ENCODE assay signal across 8 mouse cellular contexts in genomic region chr6:91659841-91660509, GRCm38 (mm10). TPM values are rescaled to one million over a fixed set of nuclear protein-coding genes. Genes with fewer than 3 reads are reported as not detected.
A peak's percentile ranks its signal among the peaks of the same experiment; 100 is the strongest.
DNase-seq lines count a peak whose midpoint lies in the region; ATAC-seq lines count a peak whose summit lies in the region.

No protein-coding gene starts in this region.

- H3K27me3 ChIP-seq in embryonic facial prominence, embryonic 15.5 days: no peaks in the 10 kb centered on the region
- no peaks in the 10 kb centered on the region for H3K27me3 ChIP-seq in hindbrain, embryonic 13.5 days

- no peak overlapping the region for H3K4me3 ChIP-seq in embryonic facial prominence, embryonic 15.5 days (replicated peaks)
- H3K4me3 ChIP-seq in hindbrain, embryonic 13.5 days: no peak overlapping the region

- no peak overlapping the region for H3K4me2 ChIP-seq in embryonic facial prominence, embryonic 15.5 days (replicated peaks)
- H3K4me2 ChIP-seq in hindbrain, embryonic 13.5 days: no peak overlapping the region

- no peak overlapping the region for H3K9ac ChIP-seq in embryonic facial prominence, embryonic 15.5 days
- no peak overlapping the region for H3K9ac ChIP-seq in hindbrain, embryonic 13.5 days

- peak overlapping the region; percentile 58; the same call in 1 of the 2 replicates for H3K27ac ChIP-seq in embryonic facial prominence, embryonic 15.5 days (replicated peaks)
- no peak overlapping the region for H3K27ac ChIP-seq in hindbrain, embryonic 13.5 days

- DNase-seq in spleen, postnatal 36 days (ENCODE audit: low spot score in 2 of 2): peak; percentile 34 to 40
- no peak for DNase-seq in spleen, adult 12 weeks (ENCODE audit: low spot score)
- peak; percentile 78 for DNase-seq in kidney, postnatal 14 days
- DNase-seq in naive thymus-derived CD4-positive, alpha-beta T cell, adult 2 months (ENCODE audit: low read depth): peak; percentile 50
- no peak for DNase-seq in embryo, embryonic 9.5 days (ENCODE audit: extremely low spot score)
- DNase-seq in yolk sac, embryonic 10.5 days (ENCODE audit: low spot score): no peak

- no peaks in the 10 kb centered on the region for H3K36me3 ChIP-seq in embryonic facial prominence, embryonic 15.5 days
- no peaks in the 10 kb centered on the region for H3K36me3 ChIP-seq in hindbrain, embryonic 13.5 days

- no peaks in the 10 kb centered on the region for H3K9me3 ChIP-seq in embryonic facial prominence, embryonic 15.5 days (replicated peaks)
- H3K9me3 ChIP-seq in hindbrain, embryonic 13.5 days: no peaks in the 10 kb centered on the region

- no peak for ATAC-seq in embryonic facial prominence, embryonic 15.5 days (ENCODE audit: insufficient number of reproducible peaks, low FRiP score, low TSS enrichment, low read depth)
- ATAC-seq in hindbrain, embryonic 13.5 days (ENCODE audit: low FRiP score): no peak

- 45% methylated on average over 2 of the region's 2 CpGs for WGBS in embryonic facial prominence, embryonic 15.5 days
- 64% methylated on average over 2 of the region's 2 CpGs for WGBS in hindbrain, embryonic 13.5 days

- peaks cover 25% of the 10 kb centered on the region for H3K4me1 ChIP-seq in embryonic facial prominence, embryonic 15.5 days
- peaks cover 3% of the 10 kb centered on the region; the same call in 1 of the 2 replicates for H3K4me1 ChIP-seq in hindbrain, embryonic 13.5 days (replicated peaks)

RNA-seq across cellular contexts. Expression of gene Slc6a6, which starts 23.9 kb away (rescaled TPM):
- 61.6 and 77.5 TPM in 2 replicates for polyA plus RNA-seq in embryonic facial prominence, embryonic 15.5 days (2015; fragmentation: Nextera tagmentation; extraction: Ambion mirVana)
- polyA plus RNA-seq in hindbrain, embryonic 13.5 days (2015; fragmentation: Nextera tagmentation; extraction: Ambion mirVana): 91.0 and 98.3 TPM in 2 replicates

Comparison
In these comparisons a context has a peak if more than half of its experiments do, and no peak if none do; other contexts are left out.
1. DNase-seq: peak in spleen, postnatal 36 days (2 of 2), kidney, postnatal 14 days (single experiment) and naive thymus-derived CD4-positive, alpha-beta T cell, adult 2 months (single experiment); none in spleen, adult 12 weeks (single experiment), embryo, embryonic 9.5 days (single experiment) and yolk sac, embryonic 10.5 days (single experiment).